Mouse (Mus musculus) midbrain, embryonic 11.5 days (tissue): ENCODE measurements around the gene Ncoa3. TPM values are rescaled to one million over a fixed set of nuclear protein-coding genes. Genes with fewer than 3 reads are reported as not detected.
A peak's percentile ranks its signal among the peaks of the same experiment; 100 is the strongest.

Experiments
- ATAC-seq: fragments of 200-750 bp; cut with Nextera tagmentation; 2 replicates; pipeline ENCODE4 v1.8.0; 2017; ENCODE audit warnings: moderate TSS enrichment, moderate library complexity; ENCODE audit not compliant: low FRiP score
- DNase-seq: peaks from one replicate; pipeline ENCODE4 v3.0.0; 2015; ENCODE audit warnings: low spot score; ENCODE audit errors: missing footprints
- H3K27ac ChIP-seq: fragments of 300-500 bp; sonication (generic); 2 replicates; pipeline ENCODE4 v1.5.1; 2014; ENCODE audit warnings: low read depth, low read length
- H3K27me3 ChIP-seq: fragments of 300-500 bp; sonication (generic); 2 replicates; pipeline ENCODE4 v1.6.1; 2014; ENCODE audit warnings: mild to moderate bottlenecking, low read length, moderate library complexity, mixed read lengths; ENCODE audit not compliant: control insufficient read depth, insufficient read depth
- H3K36me3 ChIP-seq: fragments of 300-500 bp; sonication (generic); 2 replicates; pipeline ENCODE4 v1.6.1; 2014; ENCODE audit warnings: mild to moderate bottlenecking, low read length, moderate library complexity, mixed read lengths; ENCODE audit not compliant: control insufficient read depth, insufficient read depth
- H3K4me1 ChIP-seq: fragments of 300-500 bp; sonication (generic); 2 replicates; pipeline ENCODE4 v1.6.1; 2014; ENCODE audit warnings: low read length; ENCODE audit not compliant: control insufficient read depth, insufficient read depth
- H3K4me2 ChIP-seq: fragments of 300-500 bp; sonication (generic); 2 replicates; pipeline ENCODE4 v1.6.1; 2014; ENCODE audit warnings: mild to moderate bottlenecking, moderate library complexity
- H3K4me3 ChIP-seq: fragments of 300-500 bp; sonication (generic); 2 replicates; pipeline ENCODE4 v1.5.1; 2014; ENCODE audit warnings: low read depth, low read length
- H3K9ac ChIP-seq: fragments of 300-500 bp; sonication (generic); 2 replicates; pipeline ENCODE4 v1.6.1; 2014; ENCODE audit warnings: low read length
- H3K9me3 ChIP-seq: fragments of 300-500 bp; sonication (generic); 2 replicates; pipeline ENCODE4 v1.6.1; 2016; ENCODE audit warnings: low read length; ENCODE audit not compliant: control insufficient read depth
- WGBS: fragments of 180-500 bp; shearing (Covaris S2); extraction: QIAGEN DNeasy Blood & Tissue Kit; methylation state at CpG from one replicate; pipeline ENCODE4 v1.1.7; 2014; 5-methylcytosine and 5-hydroxymethylcytosine counted together
- polyA plus RNA-seq: library from polyadenylated mRNA; unstranded; fragments of >200 nt; fragmentation: Nextera tagmentation; extraction: Ambion mirVana; gene quantifications from 2 replicates; pipeline ENCODE4 v1.2.1, GENCODE M21; 2014

The Ncoa3 gene
- polyA plus RNA-seq, 1 experiment from 2014 or later = 17.4 TPM

GRCm38 (mm10) chr2:165954872-165955271 lies 37.6 kb upstream of the Ncoa3 start:
- no peaks in the 10 kb centered on the region for H3K9me3 ChIP-seq
- 86% methylated on average over 20 of the region's 20 CpGs for WGBS
- H3K36me3 ChIP-seq = no peaks in the 10 kb centered on the region
- H3K9ac ChIP-seq = no peak overlapping the region
- H3K4me3 ChIP-seq = no peak overlapping the region
- H3K27me3 ChIP-seq = no peaks in the 10 kb centered on the region
- no peak overlapping the region for H3K4me2 ChIP-seq
- ATAC-seq (no peak), DNase-seq (peak; percentile 80)
- no peaks in the 10 kb centered on the region for H3K4me1 ChIP-seq
- H3K27ac ChIP-seq = no peak overlapping the region

GRCm38 (mm10) chr2:165955386-165955785 lies 37.0 kb upstream of the Ncoa3 start:
- 90% methylated on average over 8 of the region's 8 CpGs for WGBS
- H3K36me3 ChIP-seq = no peaks in the 10 kb centered on the region
- H3K27ac ChIP-seq = no peak overlapping the region
- H3K4me3 ChIP-seq = no peak overlapping the region
- DNase-seq (peak; percentile 62), ATAC-seq (no peak)
- no peaks in the 10 kb centered on the region for H3K27me3 ChIP-seq
- H3K9ac ChIP-seq = no peak overlapping the region
- no peak overlapping the region for H3K4me2 ChIP-seq
- no peaks in the 10 kb centered on the region for H3K4me1 ChIP-seq
- H3K9me3 ChIP-seq = no peaks in the 10 kb centered on the region

GRCm38 (mm10) chr2:165956096-165956740 lies 36.2 kb upstream of the Ncoa3 start:
- WGBS = 88% methylated on average over 7 of the region's 7 CpGs
- DNase-seq (peak; percentile 59), ATAC-seq (no peak)
- H3K4me1 ChIP-seq = no peaks in the 10 kb centered on the region
- no peak overlapping the region for H3K4me2 ChIP-seq
- H3K27ac ChIP-seq = no peak overlapping the region
- H3K27me3 ChIP-seq = no peaks in the 10 kb centered on the region
- no peaks in the 10 kb centered on the region for H3K9me3 ChIP-seq
- no peak overlapping the region for H3K4me3 ChIP-seq
- no peak overlapping the region for H3K9ac ChIP-seq
- H3K36me3 ChIP-seq = no peaks in the 10 kb centered on the region

GRCm38 (mm10) chr2:165957257-165957828 lies 35.1 kb upstream of the Ncoa3 start:
- Histone ChIP-seq H3K4me1 (no peaks in the 10 kb centered on the region), H3K36me3 (no peaks in the 10 kb centered on the region), H3K4me3 (no peak overlapping the region), H3K4me2 (no peak overlapping the region), H3K9me3 (no peaks in the 10 kb centered on the region), H3K27me3 (no peaks in the 10 kb centered on the region), H3K9ac (no peak overlapping the region), H3K27ac (no peak overlapping the region)
- DNase-seq = peak; percentile 49
- 85% methylated on average over 9 of the region's 9 CpGs for WGBS
- no peak for ATAC-seq

GRCm38 (mm10) chr2:165958556-165958955 lies 33.9 kb upstream of the Ncoa3 start:
- ATAC-seq (no peak), DNase-seq (peak; percentile 77)
- Histone ChIP-seq H3K36me3 (no peaks in the 10 kb centered on the region), H3K27ac (no peak overlapping the region), H3K27me3 (no peaks in the 10 kb centered on the region), H3K4me3 (no peak overlapping the region), H3K9ac (no peak overlapping the region), H3K9me3 (no peaks in the 10 kb centered on the region), H3K4me1 (no peaks in the 10 kb centered on the region), H3K4me2 (no peak overlapping the region)
- 89% methylated on average over 6 of the region's 6 CpGs for WGBS

GRCm38 (mm10) chr2:165960695-165961094 lies 31.7 kb upstream of the Ncoa3 start:
- Histone ChIP-seq H3K4me1 (no peaks in the 10 kb centered on the region), H3K27me3 (no peaks in the 10 kb centered on the region), H3K36me3 (no peaks in the 10 kb centered on the region), H3K9ac (no peak overlapping the region), H3K4me3 (no peak overlapping the region), H3K4me2 (no peak overlapping the region), H3K27ac (no peak overlapping the region), H3K9me3 (no peaks in the 10 kb centered on the region)
- DNase-seq = peak; percentile 56
- WGBS = 79% methylated on average over 3 of the region's 3 CpGs
- ATAC-seq = no peak

- WGBS = 80% methylated on average over 5 of the region's 5 CpGs
- ATAC-seq = no peak
- no peak overlapping the region for H3K4me3 ChIP-seq
Measured at GRCm38 (mm10) chr2:165962824-165963223, 29.6 kb upstream of the Ncoa3 start.

DNA sequence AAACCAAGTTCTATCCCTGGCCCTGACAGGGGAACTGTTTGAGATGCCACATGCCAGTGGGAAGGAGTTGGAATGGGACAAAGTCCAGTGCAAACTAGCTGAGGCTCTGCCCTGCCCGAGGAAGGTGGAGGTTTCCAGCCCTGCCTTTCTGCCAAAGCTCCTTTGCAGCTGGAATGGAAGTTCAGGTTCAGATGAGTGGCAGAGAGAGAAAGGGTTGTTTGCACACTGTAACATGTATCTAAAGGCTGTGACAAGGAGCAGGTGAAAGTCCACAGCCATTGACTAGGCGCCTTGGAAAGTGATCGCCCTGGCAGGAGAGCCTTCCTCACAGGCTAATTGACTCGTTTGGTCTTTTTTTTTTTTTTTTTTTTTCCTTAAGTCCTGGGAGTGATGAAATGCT lies 28.3 kb upstream of the Ncoa3 start:
- Histone ChIP-seq H3K9ac (no peak overlapping the region), H3K4me1 (0 out of 2 replicates have a peak, but pooled peaks cover 3% of the 10 kb centered on the region), H3K36me3 (no peaks in the 10 kb centered on the region), H3K27me3 (no peaks in the 10 kb centered on the region), H3K4me2 (no peak overlapping the region), H3K9me3 (no peaks in the 10 kb centered on the region), H3K4me3 (no peak overlapping the region), H3K27ac (no peak overlapping the region)
- WGBS = 61% methylated on average over 4 of the region's 4 CpGs
- no peak for ATAC-seq
- peak; percentile 78 for DNase-seq

More at GRCm38 (mm10) chr2:165962824-165963223, 29.6 kb upstream of the Ncoa3 start:
- Histone ChIP-seq H3K27ac (no peak overlapping the region), H3K27me3 (no peaks in the 10 kb centered on the region), H3K4me2 (no peak overlapping the region), H3K36me3 (no peaks in the 10 kb centered on the region), H3K9ac (no peak overlapping the region), H3K4me1 (no peaks in the 10 kb centered on the region), H3K9me3 (no peaks in the 10 kb centered on the region)
- DNase-seq = peak; percentile 72

- H3K4me3 ChIP-seq = no peak overlapping the region
- H3K4me2 ChIP-seq = no peak overlapping the region
- WGBS = 91% methylated on average over 2 of the region's 2 CpGs
- DNase-seq (peak; percentile 81), ATAC-seq (no peak)
- H3K36me3 ChIP-seq = no peaks in the 10 kb centered on the region
- no peaks in the 10 kb centered on the region for H3K27me3 ChIP-seq
- 0 out of 2 replicates have a peak, but pooled peaks cover 3% of the 10 kb centered on the region for H3K4me1 ChIP-seq
- H3K9me3 ChIP-seq = no peaks in the 10 kb centered on the region
- no peak overlapping the region for H3K9ac ChIP-seq
- peak overlapping the region; percentile 63 for H3K27ac ChIP-seq
Measured at GRCm38 (mm10) chr2:165967076-165967475, 25.4 kb upstream of the Ncoa3 start.
